Mouse (Mus musculus): ENCODE data around the gene Tmem206. TPM values are rescaled to one million over a fixed set of nuclear protein-coding genes. Genes with fewer than 3 reads are reported as not detected.

Tmem206 gene
- polyA plus RNA-seq, 1 experiment from 2014 or later = 13.1 TPM

DNA sequence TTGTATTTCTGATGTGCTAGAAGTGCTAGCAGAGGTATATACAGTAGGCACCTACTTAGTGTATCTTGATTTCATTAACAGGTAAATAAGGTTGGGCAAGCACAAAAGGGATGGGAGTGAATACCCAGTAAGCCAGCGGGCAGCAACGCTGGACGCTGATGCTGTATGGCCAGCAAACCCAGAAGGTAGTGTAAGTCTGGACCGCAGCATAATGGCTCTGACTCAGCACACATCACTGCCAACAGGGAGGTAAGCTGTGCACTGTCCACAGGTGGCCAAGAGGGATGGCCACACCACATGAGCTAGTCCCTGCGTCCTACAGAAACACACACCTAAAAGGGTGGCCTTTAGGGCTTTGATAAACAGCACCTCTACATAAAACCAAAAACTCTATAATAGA is 24.6 kb downstream of the Tmem206 start:
- Histone ChIP-seq H3K27me3 (replicated peaks; ENCODE audit: insufficient read depth, low read length) (no peaks in the 10 kb centered on the region), H3K36me3 (ENCODE audit: insufficient read depth, low read length) (peaks cover 23% of the 10 kb centered on the region)

GRCm38 (mm10) chr1:191352786-191353488 is 27.2 kb downstream of the Tmem206 start:
- H3K27ac ChIP-seq (ENCODE audit: low read length) = no peak overlapping the region
- ATAC-seq (no peak), DNase-seq (ENCODE audit: low spot score) (peak; percentile 83)
- H3K36me3 ChIP-seq (ENCODE audit: insufficient read depth, low read length) = peaks cover 27% of the 10 kb centered on the region
- H3K4me1 ChIP-seq (ENCODE audit: insufficient read depth, low read depth, low read length) = no peaks in the 10 kb centered on the region
- peak; percentile 67 for TF ChIP-seq CTCF (IDR thresholded peaks at IDR 0.05)
- TF ChIP-seq EP300 (IDR thresholded peaks at IDR 0.05) = no peak
- H3K4me2 ChIP-seq (replicated peaks; ENCODE audit: low read depth, low read length) = no peak overlapping the region
- H3K9ac ChIP-seq (replicated peaks; ENCODE audit: low read depth) = no peak overlapping the region
- H3K4me3 ChIP-seq (ENCODE audit: low read depth, low read length) = no peak overlapping the region
- H3K9me3 ChIP-seq (ENCODE audit: low read length) = no peaks in the 10 kb centered on the region
- H3K27me3 ChIP-seq (replicated peaks; ENCODE audit: insufficient read depth, low read length) = no peaks in the 10 kb centered on the region
- 60% methylated on average over 14 of the region's 14 CpGs for WGBS

More for the DNA sequence above, 24.6 kb downstream of the Tmem206 start:
- Histone ChIP-seq H3K9ac (replicated peaks; ENCODE audit: low read depth) (no peak overlapping the region), H3K4me3 (ENCODE audit: low read depth, low read length) (no peak overlapping the region), H3K4me2 (replicated peaks; ENCODE audit: low read depth, low read length) (no peak overlapping the region), H3K4me1 (ENCODE audit: insufficient read depth, low read depth, low read length) (no peaks in the 10 kb centered on the region), H3K27ac (ENCODE audit: low read length) (0 out of 2 replicates have a peak overlapping the region, but pooled peaks have one; percentile 72), H3K9me3 (ENCODE audit: low read length) (no peaks in the 10 kb centered on the region)
- no peak for TF ChIP-seq CTCF (IDR thresholded peaks at IDR 0.05)
- no peak for TF ChIP-seq EP300 (IDR thresholded peaks at IDR 0.05)
- DNase-seq (ENCODE audit: low spot score) (no peak), ATAC-seq (no peak)
- WGBS = 92% methylated on average over 5 of the region's 5 CpGs

DNA sequence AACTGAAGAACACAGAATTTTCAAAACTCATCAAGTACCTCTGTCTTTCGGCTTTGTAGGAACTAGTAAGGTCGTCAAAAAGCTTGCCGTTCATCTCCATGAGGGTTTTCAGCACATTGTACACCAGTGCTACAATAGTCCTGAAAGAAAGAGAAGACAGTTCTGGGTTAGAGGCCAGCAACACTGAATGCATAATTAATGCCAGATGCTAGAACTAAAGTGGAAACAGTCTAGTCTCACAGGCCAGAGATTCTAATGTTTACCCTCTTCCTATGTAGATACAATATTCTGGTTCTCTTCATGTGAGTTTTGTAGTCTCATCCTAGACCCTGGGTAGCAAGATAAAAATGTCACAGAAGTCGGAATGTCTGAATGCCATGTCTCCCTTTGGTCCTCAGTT is 28.1 kb downstream of the Tmem206 start:
- DNase-seq (ENCODE audit: low spot score) (no peak), ATAC-seq (no peak)
- no peak overlapping the region for H3K9ac ChIP-seq (replicated peaks; ENCODE audit: low read depth)
- 91% methylated on average over 4 of the region's 4 CpGs for WGBS
- no peak overlapping the region for H3K4me2 ChIP-seq (replicated peaks; ENCODE audit: low read depth, low read length)
- TF ChIP-seq CTCF (IDR thresholded peaks at IDR 0.05) (no peak), EP300 (IDR thresholded peaks at IDR 0.05) (no peak)
- H3K4me1 ChIP-seq (ENCODE audit: insufficient read depth, low read depth, low read length) = no peaks in the 10 kb centered on the region
- H3K27me3 ChIP-seq (replicated peaks; ENCODE audit: insufficient read depth, low read length) = no peaks in the 10 kb centered on the region
- peaks cover 36% of the 10 kb centered on the region for H3K36me3 ChIP-seq (ENCODE audit: insufficient read depth, low read length)
- H3K4me3 ChIP-seq (ENCODE audit: low read depth, low read length) = no peak overlapping the region
- H3K9me3 ChIP-seq (ENCODE audit: low read length) = no peaks in the 10 kb centered on the region
- H3K27ac ChIP-seq (ENCODE audit: low read length) = no peak overlapping the region

- H3K9me3 ChIP-seq (ENCODE audit: low read length) = no peaks in the 10 kb centered on the region
- no peak overlapping the region for H3K27ac ChIP-seq (ENCODE audit: low read length)
- ATAC-seq (no peak), DNase-seq (ENCODE audit: low spot score) (no peak)
- 64% methylated on average over 1 of the region's 1 CpGs for WGBS
- H3K9ac ChIP-seq (replicated peaks; ENCODE audit: low read depth) = no peak overlapping the region
- no peak overlapping the region for H3K4me2 ChIP-seq (replicated peaks; ENCODE audit: low read depth, low read length)
- TF ChIP-seq CTCF (IDR thresholded peaks at IDR 0.05) (no peak), EP300 (IDR thresholded peaks at IDR 0.05) (no peak)
- H3K27me3 ChIP-seq (replicated peaks; ENCODE audit: insufficient read depth, low read length) = no peaks in the 10 kb centered on the region
- peaks cover 46% of the 10 kb centered on the region for H3K36me3 ChIP-seq (ENCODE audit: insufficient read depth, low read length)
- H3K4me3 ChIP-seq (ENCODE audit: low read depth, low read length) = no peak overlapping the region
- no peaks in the 10 kb centered on the region for H3K4me1 ChIP-seq (ENCODE audit: insufficient read depth, low read depth, low read length)
Measured at GRCm38 (mm10) chr1:191356936-191357335, 31.2 kb downstream of the Tmem206 start.

- TF ChIP-seq CTCF (IDR thresholded peaks at IDR 0.05) (no peak), EP300 (IDR thresholded peaks at IDR 0.05) (no peak)
- H3K9me3 ChIP-seq (ENCODE audit: low read length) = no peaks in the 10 kb centered on the region
- no peak overlapping the region for H3K27ac ChIP-seq (ENCODE audit: low read length)
- H3K36me3 ChIP-seq (ENCODE audit: insufficient read depth, low read length) = peaks cover 36% of the 10 kb centered on the region; the same call in 1 of the 2 replicates
- WGBS = 83% methylated on average over 7 of the region's 7 CpGs
- no peak for DNase-seq (ENCODE audit: low spot score)
- no peaks in the 10 kb centered on the region for H3K27me3 ChIP-seq (replicated peaks; ENCODE audit: insufficient read depth, low read length)
- no peaks in the 10 kb centered on the region for H3K4me1 ChIP-seq (ENCODE audit: insufficient read depth, low read depth, low read length)
- H3K4me3 ChIP-seq (ENCODE audit: low read depth, low read length) = no peak overlapping the region
- H3K4me2 ChIP-seq (replicated peaks; ENCODE audit: low read depth, low read length) = no peak overlapping the region
- H3K9ac ChIP-seq (replicated peaks; ENCODE audit: low read depth) = no peak overlapping the region
- no peak for ATAC-seq
Measured at GRCm38 (mm10) chr1:191359478-191359877, 33.8 kb downstream of the Tmem206 start.

GRCm38 (mm10) chr1:191362412-191362811 is 36.7 kb downstream of the Tmem206 start:
- Histone ChIP-seq H3K27me3 (replicated peaks; ENCODE audit: insufficient read depth, low read length) (no peaks in the 10 kb centered on the region), H3K4me3 (ENCODE audit: low read depth, low read length) (no peak overlapping the region), H3K9me3 (ENCODE audit: low read length) (no peaks in the 10 kb centered on the region), H3K4me2 (replicated peaks; ENCODE audit: low read depth, low read length) (no peak overlapping the region), H3K4me1 (ENCODE audit: insufficient read depth, low read depth, low read length) (no peaks in the 10 kb centered on the region), H3K9ac (replicated peaks; ENCODE audit: low read depth) (no peak overlapping the region), H3K36me3 (ENCODE audit: insufficient read depth, low read length) (peaks cover 34% of the 10 kb centered on the region; the same call in 1 of the 2 replicates), H3K27ac (ENCODE audit: low read length) (no peak overlapping the region)
- 69% methylated on average over 6 of the region's 6 CpGs for WGBS
- TF ChIP-seq CTCF (IDR thresholded peaks at IDR 0.05) (no peak), EP300 (IDR thresholded peaks at IDR 0.05) (no peak)
- DNase-seq (ENCODE audit: low spot score) = no peak
- no peak for ATAC-seq

All from lung, postnatal 0 days (tissue).